Mouse (Mus musculus): ENCODE data around the gene Slc10a4.

DNA sequence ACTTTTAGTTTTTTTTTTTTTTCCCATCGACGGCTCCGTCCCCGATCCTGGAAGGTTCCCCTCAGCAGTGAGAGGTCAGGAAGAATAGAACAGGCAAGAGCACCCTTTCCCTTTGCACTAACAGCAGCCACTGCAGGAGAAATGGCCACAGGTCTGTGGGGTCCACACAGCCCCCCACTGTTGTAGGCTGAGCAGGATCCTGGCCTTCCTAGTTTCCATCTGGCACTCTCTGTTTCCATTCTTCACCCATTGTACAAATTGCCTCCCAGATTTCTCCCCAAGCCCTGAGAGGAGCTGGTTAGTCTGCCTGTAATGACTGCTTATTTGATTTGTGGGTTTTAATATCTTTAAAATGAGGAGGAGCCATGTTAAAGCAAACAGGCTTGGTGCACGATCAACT is 2.6 kb upstream of the Slc10a4 start:
- TF ChIP-seq POLR2A (IDR thresholded peaks at IDR 0.05; ENCODE audit: insufficient read depth, low read length) = no peak
- TF ChIP-seq EP300 (IDR thresholded peaks at IDR 0.05; ENCODE audit: insufficient read depth, low read depth, low read length) = no peak
